Mouse (Mus musculus) ES-E14 (cell line): ENCODE results near the gene Eif4e2. TPM values are rescaled to one million over a fixed set of nuclear protein-coding genes. Genes with fewer than 3 reads are reported as not detected.

Source experiments
- DNase-seq: peaks from one replicate; pipeline ENCODE4 v3.0.0-alpha.2; 2013; ENCODE audit warnings: low read depth, low spot score
- H3K27ac ChIP-seq: 2 replicates; pipeline ENCODE4 v1.5.1; 2012; ENCODE audit warnings: low read depth, mild to moderate bottlenecking, low read length, moderate library complexity, mixed read lengths; ENCODE audit not compliant: poor library complexity, insufficient read depth, severe bottlenecking
- H3K36me3 ChIP-seq: 2 replicates; pipeline ENCODE4 v1.6.1; 2012; ENCODE audit warnings: mild to moderate bottlenecking, low read length, moderate library complexity, mixed read lengths; ENCODE audit not compliant: control insufficient read depth, poor library complexity, insufficient read depth, severe bottlenecking
- H3K4me1 ChIP-seq, 2 experiments: fragments of 150-350 bp in 1 of 2; sonication (generic) in 1 of 2; 2 replicates each; pipeline ENCODE4 v1.6.1; 2012; ENCODE audit warnings: low read length in 2 of 2, mild to moderate bottlenecking in 1 of 2, mixed read lengths in 1 of 2; ENCODE audit not compliant: control insufficient read depth in 2 of 2, insufficient read depth in 2 of 2, poor library complexity in 1 of 2
- H3K4me3 ChIP-seq, 2 experiments: fragments of 150-350 bp in 1 of 2; sonication (generic) in 1 of 2; 2 replicates each; pipeline ENCODE4 v1.5.1; 2012; ENCODE audit warnings: low read length in 2 of 2, low read depth in 1 of 2, mild to moderate bottlenecking in 1 of 2, mixed read lengths in 1 of 2; ENCODE audit not compliant: insufficient read depth in 1 of 2, poor library complexity in 1 of 2, severe bottlenecking in 1 of 2
- H3K9ac ChIP-seq: 2 replicates; pipeline ENCODE4 v1.6.1; 2012; ENCODE audit warnings: low read depth, mild to moderate bottlenecking, low read length, mixed read lengths; ENCODE audit not compliant: poor library complexity, insufficient read depth, severe bottlenecking
- H3K9me3 ChIP-seq: fragments of 150-350 bp; sonication (generic); 2 replicates; pipeline ENCODE4 v1.6.1; 2012; ENCODE audit warnings: low read depth, mild to moderate bottlenecking, low read length; ENCODE audit not compliant: control insufficient read depth, insufficient read depth
- CHD2 ChIP-seq: IDR thresholded peaks from 2 replicates; pipeline ENCODE4 v1.6.1; 2014; ENCODE audit warnings: mild to moderate bottlenecking, low read depth, low read length, inconsistent platforms
- HCFC1 ChIP-seq: IDR thresholded peaks from 2 replicates; pipeline ENCODE4 v1.6.1; 2012; ENCODE audit warnings: low read length, inconsistent platforms, borderline replicate concordance; ENCODE audit not compliant: insufficient read depth
- MAFK ChIP-seq: IDR thresholded peaks from 2 replicates; pipeline ENCODE4 v1.6.1; 2014; ENCODE audit warnings: mild to moderate bottlenecking, low read depth, low read length, inconsistent platforms; ENCODE audit not compliant: insufficient read depth
- ZC3H11A ChIP-seq: IDR thresholded peaks from 2 replicates; pipeline ENCODE4 v1.6.1; 2012; ENCODE audit warnings: low read depth, mild to moderate bottlenecking, inconsistent platforms, low read length, borderline replicate concordance
- ZNF384 ChIP-seq: IDR thresholded peaks from 2 replicates; pipeline ENCODE4 v1.6.1; 2012; ENCODE audit warnings: low read depth, low read length, inconsistent platforms
- in situ Hi-C, 2 experiments: fragments of 600-800 bp; cut with MboI; formaldehyde crosslinking; loops; one replicate each; pipeline ENCODE4 v1.15.1; 2025; ENCODE audit warnings: low sequenced_read_pairs in 2 of 2, inconsistent platforms in 1 of 2; ENCODE audit not compliant: unreplicated experiment in 2 of 2
- total RNA-seq: library from RNA; depleted of rRNA; stranded (reverse); fragments of 300-350 nt; gene quantifications from 2 replicates; pipeline ENCODE4 v1.2.3, GENCODE M21; 2012

The Eif4e2 gene
- total RNA-seq, 1 experiment = 221 TPM

DNA sequence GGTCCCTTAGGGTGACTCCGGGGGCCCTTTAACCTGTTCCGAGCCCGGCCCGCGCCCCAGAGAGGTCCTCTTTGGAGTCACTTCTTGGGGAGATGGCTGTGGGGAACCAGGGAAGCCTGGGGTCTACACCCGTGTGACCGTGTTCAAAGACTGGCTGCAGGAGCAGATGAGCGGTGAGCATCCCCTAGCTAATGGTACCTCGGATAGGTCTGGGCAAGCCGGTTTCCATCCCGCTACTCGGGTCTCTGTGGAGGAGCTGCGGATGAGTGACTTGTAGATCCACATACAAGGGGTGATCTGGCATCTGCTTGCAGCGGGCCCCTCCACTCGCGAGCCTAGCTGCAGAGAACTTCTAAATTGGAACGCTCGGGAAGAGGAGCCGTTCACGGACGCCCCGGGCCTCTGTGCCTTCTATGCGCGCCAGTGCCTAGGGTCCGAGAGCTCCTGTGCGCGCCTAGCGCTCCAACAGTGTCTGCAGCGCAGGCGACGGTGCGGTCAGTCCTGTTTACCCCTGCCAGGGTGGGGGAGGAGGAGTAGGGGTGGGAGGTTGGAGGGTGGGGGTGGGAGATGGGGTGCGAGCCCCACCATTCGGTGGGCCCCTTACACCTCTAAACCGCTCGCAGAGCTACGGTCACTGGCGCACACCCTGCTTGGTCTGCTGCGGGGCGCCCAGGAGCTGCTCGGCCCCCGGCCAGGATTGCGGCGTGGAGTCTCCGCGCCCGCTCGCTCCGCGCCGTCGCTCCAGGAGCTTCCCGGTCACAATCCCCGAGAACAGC, 27.3 kb upstream of the Eif4e2 start:
- Histone ChIP-seq H3K4me3 (peak overlapping the region; percentile 77), H3K4me1 (peaks cover 4 to 24% of the 10 kb centered on the region in 2 experiments; a peak in 3 of 4 replicates), H3K27ac (no peak overlapping the region), H3K9me3 (no peaks in the 10 kb centered on the region), H3K36me3 (no peaks in the 10 kb centered on the region), H3K9ac (peak overlapping the region; percentile 84)
- in situ Hi-C loops = no loop called here
- TF ChIP-seq ZC3H11A (no peak), HCFC1 (no peak), ZNF384 (no peak), MAFK (no peak), CHD2 (no peak)
- DNase-seq = no peak

GRCm38 (mm10) chr1:87187037-87187355, 26.7 kb upstream of the Eif4e2 start:
- Histone ChIP-seq H3K9ac (peak overlapping the region; percentile 84), H3K27ac (no peak overlapping the region), H3K4me1 (peaks cover 4 to 24% of the 10 kb centered on the region in 2 experiments; a peak in 3 of 4 replicates), H3K36me3 (no peaks in the 10 kb centered on the region), H3K4me3 (peak overlapping the region; percentile 77), H3K9me3 (no peaks in the 10 kb centered on the region)
- TF ChIP-seq MAFK = no peak
- no peak for TF ChIP-seq ZNF384
- TF ChIP-seq HCFC1 = peak; percentile 35; the same call in 1 of the 2 replicates
- no peak for TF ChIP-seq CHD2
- TF ChIP-seq ZC3H11A = peak; percentile 44; the same call in 1 of the 2 replicates
- in situ Hi-C loops = no loop called here
- DNase-seq = peak; percentile 66

GRCm38 (mm10) chr1:87190429-87190828, 23.3 kb upstream of the Eif4e2 start, which contains the start of gene Chrnd:
Gene Chrnd, plus strand, starts transcription at chr1:87190607.
- no peak for TF ChIP-seq ZC3H11A
- no peak for TF ChIP-seq ZNF384
- TF ChIP-seq MAFK = no peak
- no peak for TF ChIP-seq CHD2
- TF ChIP-seq HCFC1 = no peak
- Histone ChIP-seq H3K27ac (no peak within 1 kb of the TSS), H3K4me3 (peak within 1 kb of the TSS in 1 of 2 experiments; percentile 6; a peak in 1 of 4 replicates), H3K4me1 (peaks cover 2 to 11% of the 10 kb centered on the region in 2 experiments; a peak in 1 of 4 replicates), H3K36me3 (no peaks in the 10 kb centered on the region), H3K9ac (0 out of 2 replicates have a peak within 1 kb of the TSS, but pooled peaks have one; percentile 18), H3K9me3 (no peaks in the 10 kb centered on the region)
- no peak for DNase-seq
- in situ Hi-C loops = no loop called here

- in situ Hi-C loops = no loop called here
- TF ChIP-seq HCFC1 (no peak), ZC3H11A (no peak), ZNF384 (no peak), MAFK (no peak), CHD2 (no peak)
- Histone ChIP-seq H3K27ac (no peak overlapping the region), H3K4me3 (no peak overlapping the region), H3K9ac (no peak overlapping the region), H3K9me3 (no peaks in the 10 kb centered on the region), H3K4me1 (peaks cover 0 to 2% of the 10 kb centered on the region in 2 experiments; a peak in 1 of 4 replicates), H3K36me3 (no peaks in the 10 kb centered on the region)
- no peak for DNase-seq
These were observed 16.4 kb upstream of the Eif4e2 start for GRCm38 (mm10) chr1:87197296-87197695.
